Mouse (Mus musculus) kidney, adult 2 months (tissue): ENCODE data around the gene Ddc. TPM values are rescaled to one million over a fixed set of nuclear protein-coding genes. Genes with fewer than 3 reads are reported as not detected.

Experiments used
- DNase-seq: peaks from one replicate; pipeline ENCODE4 v3.0.0; 2021
- H3K27ac ChIP-seq: fragments of 200-500 bp; 2 replicates; pipeline ENCODE4 v1.5.1; 2012; ENCODE audit warnings: low read depth, low read length, control low read depth, inconsistent platforms; ENCODE audit not compliant: insufficient read depth
- H3K27me3 ChIP-seq: fragments of 200-500 bp; replicated peaks from 2 replicates; pipeline ENCODE4 v1.6.1; 2012; ENCODE audit warnings: mild to moderate bottlenecking, moderate library complexity, low read length, inconsistent platforms; ENCODE audit not compliant: control insufficient read depth, insufficient read depth
- H3K36me3 ChIP-seq: fragments of 200-500 bp; 2 replicates; pipeline ENCODE4 v1.6.1; 2012; ENCODE audit warnings: mild to moderate bottlenecking, moderate library complexity, low read length, inconsistent platforms; ENCODE audit not compliant: control insufficient read depth, insufficient read depth
- H3K4me1 ChIP-seq: fragments of 200-500 bp; 2 replicates; pipeline ENCODE4 v1.6.1; 2011; ENCODE audit warnings: low read length; ENCODE audit not compliant: control insufficient read depth, insufficient read depth
- H3K4me3 ChIP-seq: fragments of 200-500 bp; 2 replicates; pipeline ENCODE4 v1.5.1; 2011; ENCODE audit warnings: mild to moderate bottlenecking, low read depth, low read length, control low read depth; ENCODE audit not compliant: insufficient read depth
- CTCF ChIP-seq: fragments of 200-500 bp; conservative IDR thresholded peaks from 2 replicates; pipeline ENCODE4 v1.5.1; 2011; ENCODE audit warnings: low read depth, mild to moderate bottlenecking, control low read depth, low read length, moderate library complexity, mixed read lengths; ENCODE audit not compliant: insufficient read depth, insufficient read length
- POLR2A ChIP-seq: fragments of 200-500 bp; IDR thresholded peaks from one replicate; pipeline ENCODE4 v1.6.1; 2011; ENCODE audit warnings: low read depth, low read length, control low read depth
- WGBS: fragments of 180-500 bp; shearing (Covaris S2); methylation state at CpG from one replicate; pipeline ENCODE4 v1.1.7; 2018; 5-methylcytosine and 5-hydroxymethylcytosine counted together
- polyA plus RNA-seq: library from polyadenylated mRNA; depleted of rRNA; stranded (reverse); fragments of >200 nt; gene quantifications from 2 replicates; pipeline ENCODE4 v1.2.3, GENCODE M21; 2012

Gene Ddc
- polyA plus RNA-seq, 1 experiment, result 103 TPM

DNA sequence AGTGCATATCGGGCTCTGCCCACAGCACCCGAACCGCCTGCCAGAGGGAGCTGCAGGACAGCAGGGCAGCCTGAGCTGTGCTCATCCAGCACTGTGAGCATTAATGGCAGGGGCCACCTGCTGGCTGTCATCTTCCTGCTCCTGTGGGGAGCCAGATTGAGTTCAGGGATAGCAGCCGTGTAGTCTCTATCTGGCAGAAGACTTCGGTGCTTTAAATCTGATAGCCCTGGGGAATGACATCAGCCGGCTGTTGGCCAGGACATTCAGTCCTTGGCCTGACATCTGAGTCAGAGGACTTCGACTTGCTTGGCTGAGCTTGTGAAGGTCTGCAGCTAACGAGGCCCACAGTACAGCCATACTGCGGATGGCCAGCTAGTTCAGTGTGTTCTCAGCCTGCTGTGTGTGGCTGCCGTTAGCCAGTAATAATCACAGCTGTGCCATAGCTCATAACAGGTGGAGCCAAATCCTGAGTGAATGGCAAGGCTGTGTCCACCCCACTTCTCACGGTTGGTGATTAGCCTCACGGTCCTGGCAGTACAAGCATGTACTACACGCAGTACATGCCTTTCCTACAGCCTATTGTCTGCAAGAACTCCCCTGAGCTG lies 53.5 kb downstream of the Ddc start:
- Histone ChIP-seq H3K4me3 (no peak overlapping the region), H3K27ac (no peak overlapping the region), H3K36me3 (no peaks in the 10 kb centered on the region), H3K27me3 (no peaks in the 10 kb centered on the region), H3K4me1 (0 out of 2 replicates have a peak, but pooled peaks cover 3% of the 10 kb centered on the region)
- no peak for TF ChIP-seq POLR2A
- TF ChIP-seq CTCF, result peak; percentile 55
- 36% methylated on average over 13 of the region's 13 CpGs for WGBS
- DNase-seq, result peak; percentile 73

DNA sequence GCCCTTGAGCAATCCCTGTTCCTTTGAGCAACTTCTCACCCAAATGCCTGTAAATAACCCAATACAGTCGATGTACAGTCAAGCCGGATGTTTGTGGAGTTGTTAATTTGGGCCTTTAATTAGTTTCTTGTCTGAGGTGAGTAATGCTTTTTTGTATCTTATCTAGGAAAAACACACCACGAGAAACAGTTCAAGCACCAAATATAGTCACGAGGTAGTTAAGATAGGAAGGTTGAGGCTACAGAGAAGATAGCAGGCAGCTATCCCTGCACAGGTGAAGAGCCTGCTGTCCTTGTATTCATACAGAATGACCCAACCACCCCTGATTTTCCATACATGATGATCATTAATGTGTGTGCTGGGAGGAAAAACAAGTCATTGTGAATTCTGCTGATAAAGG lies 56.4 kb downstream of the Ddc start:
- DNase-seq, result no peak
- no peaks in the 10 kb centered on the region for H3K36me3 ChIP-seq
- H3K4me3 ChIP-seq, result no peak overlapping the region
- 71% methylated on average over 4 of the region's 4 CpGs for WGBS
- H3K4me1 ChIP-seq, result peaks cover 3% of the 10 kb centered on the region; the same call in 1 of the 2 replicates
- TF ChIP-seq CTCF, result no peak
- no peak for TF ChIP-seq POLR2A
- no peaks in the 10 kb centered on the region for H3K27me3 ChIP-seq
- H3K27ac ChIP-seq, result no peak overlapping the region

DNA sequence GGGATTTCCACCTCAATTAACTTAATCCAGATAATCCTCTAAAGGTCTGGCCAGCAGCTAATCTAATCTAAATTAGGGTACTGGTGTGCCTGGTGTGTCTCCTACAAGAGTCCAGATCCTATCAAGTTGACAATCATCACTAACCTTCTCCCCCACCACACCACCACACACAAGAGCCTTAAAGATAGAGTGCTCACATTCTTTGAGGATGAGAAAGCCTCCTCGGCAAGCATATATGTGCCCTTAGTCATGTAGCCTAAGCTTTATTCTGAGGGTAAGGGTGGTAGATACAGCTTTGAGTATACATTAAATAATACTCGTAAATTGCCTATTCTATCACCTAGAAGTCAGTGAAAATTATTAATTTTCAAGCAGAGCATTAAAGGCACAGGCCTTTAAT lies 57.2 kb downstream of the Ddc start:
- H3K4me1 ChIP-seq, result peaks cover 3% of the 10 kb centered on the region; the same call in 1 of the 2 replicates
- TF ChIP-seq POLR2A, result no peak
- no peak for TF ChIP-seq CTCF
- no peaks in the 10 kb centered on the region for H3K36me3 ChIP-seq
- no peak overlapping the region for H3K27ac ChIP-seq
- DNase-seq, result no peak
- H3K4me3 ChIP-seq, result no peak overlapping the region
- 94% methylated on average over 2 of the region's 2 CpGs for WGBS
- H3K27me3 ChIP-seq, result no peaks in the 10 kb centered on the region

DNA sequence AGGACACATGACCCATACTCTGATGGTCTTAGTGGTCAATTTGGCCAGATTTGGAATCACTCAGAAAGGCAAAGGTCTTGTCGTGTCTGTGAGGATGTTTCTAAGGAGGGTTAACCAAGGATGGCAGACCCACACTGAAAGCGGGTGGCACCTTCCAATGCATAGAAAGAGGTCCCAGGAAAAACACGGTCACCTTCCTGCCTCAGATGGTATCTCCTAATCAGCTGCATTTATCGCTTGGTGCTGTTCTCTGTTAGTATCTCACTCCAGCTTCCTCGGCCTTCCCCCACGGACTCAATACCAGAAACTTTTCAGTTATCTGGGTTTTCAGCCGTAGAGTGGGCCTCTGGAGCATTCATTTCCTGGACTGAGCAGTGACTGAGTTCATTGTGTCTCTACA lies 58.1 kb downstream of the Ddc start:
- no peaks in the 10 kb centered on the region for H3K27me3 ChIP-seq
- no peaks in the 10 kb centered on the region for H3K36me3 ChIP-seq
- H3K4me1 ChIP-seq, result no peaks in the 10 kb centered on the region; the same call in 1 of the 2 replicates
- no peak for DNase-seq
- 95% methylated on average over 7 of the region's 7 CpGs for WGBS
- H3K4me3 ChIP-seq, result no peak overlapping the region
- TF ChIP-seq POLR2A, result no peak
- no peak for TF ChIP-seq CTCF
- no peak overlapping the region for H3K27ac ChIP-seq

DNA sequence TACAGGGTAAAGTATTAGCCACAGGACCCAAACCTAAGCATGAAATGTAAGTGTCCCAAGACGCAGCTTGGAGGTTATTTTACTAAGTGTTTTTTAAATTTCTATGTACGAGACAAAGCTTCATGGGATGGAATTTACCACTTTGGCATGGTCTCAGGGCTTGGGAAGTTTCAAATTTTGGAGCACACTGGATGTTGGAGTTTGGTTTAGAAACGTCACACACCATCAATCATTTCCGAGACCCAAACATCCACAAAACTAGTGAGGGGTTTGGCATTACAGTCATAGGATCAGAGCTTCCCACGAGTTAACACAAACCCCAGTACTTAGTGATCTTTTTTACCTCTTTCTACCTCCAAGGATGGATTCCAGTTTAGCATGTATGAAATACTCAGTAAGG lies 60.6 kb downstream of the Ddc start:
- H3K27ac ChIP-seq, result 0 out of 2 replicates have a peak overlapping the region, but pooled peaks have one; percentile 81
- H3K4me3 ChIP-seq, result no peak overlapping the region
- WGBS, result 67% methylated on average over 5 of the region's 5 CpGs
- DNase-seq, result no peak
- no peaks in the 10 kb centered on the region for H3K36me3 ChIP-seq
- H3K27me3 ChIP-seq, result no peaks in the 10 kb centered on the region
- TF ChIP-seq CTCF, result no peak
- TF ChIP-seq POLR2A, result no peak
- H3K4me1 ChIP-seq, result peaks cover 5% of the 10 kb centered on the region; the same call in 1 of the 2 replicates

DNA sequence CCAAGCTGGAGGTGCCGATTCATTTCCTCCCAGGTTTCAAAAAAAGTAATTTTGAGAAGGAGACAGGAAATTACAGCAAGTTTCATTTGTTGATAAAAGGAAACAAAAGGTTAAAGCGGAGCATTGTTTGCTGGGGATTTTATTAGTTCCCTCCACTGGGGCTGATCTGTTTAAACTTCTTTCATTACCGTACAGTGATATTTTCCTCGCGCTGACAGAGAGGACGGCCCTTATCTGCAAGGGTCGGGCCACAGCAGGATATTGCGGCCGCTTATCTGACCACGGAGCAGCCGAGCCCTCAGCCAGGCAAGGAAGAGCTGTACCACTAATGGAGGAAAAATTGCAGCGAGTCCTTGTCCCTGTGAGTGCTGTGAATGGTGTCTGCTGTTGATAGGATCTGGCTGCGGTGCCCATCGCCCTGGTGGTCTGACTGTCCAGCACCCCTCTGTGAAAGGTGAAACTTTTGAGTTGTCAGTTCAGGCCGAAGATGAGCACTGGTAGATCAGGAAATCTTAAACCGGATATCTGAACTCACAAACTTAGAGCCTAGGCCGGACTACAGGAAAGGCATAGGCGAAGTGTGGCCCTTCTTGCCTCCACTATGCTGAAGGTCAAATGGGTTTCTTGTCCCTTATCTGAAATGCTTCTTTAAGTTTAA lies 61.1 kb downstream of the Ddc start:
- Histone ChIP-seq H3K27me3 (no peaks in the 10 kb centered on the region), H3K4me3 (peak overlapping the region; percentile 36; the same call in 1 of the 2 replicates), H3K27ac (peak overlapping the region; percentile 81; the same call in 1 of the 2 replicates), H3K36me3 (no peaks in the 10 kb centered on the region), H3K4me1 (peaks cover 10% of the 10 kb centered on the region)
- 45% methylated on average over 18 of the region's 18 CpGs for WGBS
- DNase-seq, result peak; percentile 52
- no peak for TF ChIP-seq POLR2A
- TF ChIP-seq CTCF, result no peak

DNA sequence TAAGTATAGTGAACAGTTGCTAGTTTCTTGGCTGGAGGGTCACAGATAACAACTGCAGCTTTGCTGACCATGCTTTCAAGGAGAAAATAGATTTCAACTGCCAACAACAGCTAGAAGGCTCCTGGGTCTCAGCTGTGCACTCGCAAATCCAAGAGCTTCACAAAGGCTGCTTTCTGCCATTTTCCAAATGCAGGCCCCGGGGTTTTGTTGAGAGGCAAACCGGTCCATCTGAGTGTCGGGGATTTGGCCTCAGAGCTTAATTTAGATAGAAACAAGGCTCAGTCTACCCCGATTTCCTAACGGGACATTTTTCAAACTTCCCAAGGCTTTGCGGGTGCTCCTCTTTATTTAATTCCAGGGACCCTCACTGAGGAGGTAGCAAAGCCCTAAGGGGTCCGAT lies 61.7 kb downstream of the Ddc start:
- no peaks in the 10 kb centered on the region for H3K36me3 ChIP-seq
- H3K4me3 ChIP-seq, result no peak overlapping the region
- WGBS, result 56% methylated on average over 8 of the region's 8 CpGs
- peak overlapping the region; percentile 50; the same call in 1 of the 2 replicates for H3K27ac ChIP-seq
- TF ChIP-seq CTCF (no peak), POLR2A (no peak)
- no peaks in the 10 kb centered on the region for H3K27me3 ChIP-seq
- DNase-seq, result no peak
- peaks cover 10% of the 10 kb centered on the region for H3K4me1 ChIP-seq
